Mouse (Mus musculus) lung, adult 2 months (tissue): ENCODE measurements around the gene Erc2. TPM values are rescaled to one million over a fixed set of nuclear protein-coding genes. Genes with fewer than 3 reads are reported as not detected.

ENCODE experiments used
- DNase-seq: peaks from one replicate; pipeline ENCODE4 v3.0.0; 2022
- H3K4me1 ChIP-seq: fragments of 200-500 bp; 2 replicates; pipeline ENCODE4 v1.6.1; 2011; ENCODE audit warnings: low read length; ENCODE audit not compliant: control insufficient read depth, insufficient read depth
- H3K4me3 ChIP-seq: fragments of 200-500 bp; replicated peaks from 2 replicates; pipeline ENCODE3; 2011; ENCODE audit warnings: low read depth, mild to moderate bottlenecking, control low read depth, low read length; ENCODE audit errors: extremely low read depth
- CTCF ChIP-seq: fragments of 200-500 bp; IDR thresholded peaks from 2 replicates; pipeline ENCODE4 v1.5.1; 2011; ENCODE audit warnings: mild to moderate bottlenecking, low read length, control low read depth; ENCODE audit not compliant: insufficient read depth
- POLR2A ChIP-seq: fragments of 200-500 bp; IDR thresholded peaks from 2 replicates; pipeline ENCODE4 v1.6.1; 2011; ENCODE audit warnings: low read depth, mild to moderate bottlenecking, control low read depth, low read length, borderline replicate concordance; ENCODE audit errors: extremely low read depth
- WGBS: fragments of 180-500 bp; shearing (Covaris S2); methylation state at CpG from one replicate; pipeline ENCODE4 v1.1.7; 2018; 5-methylcytosine and 5-hydroxymethylcytosine counted together
- polyA plus RNA-seq: library from polyadenylated mRNA; depleted of rRNA; stranded (reverse); fragments of >200 nt; gene quantifications from 2 replicates; pipeline ENCODE4 v1.2.3, GENCODE M21; 2012

The Erc2 gene
- polyA plus RNA-seq, 1 experiment, result 1.3 TPM

- Histone ChIP-seq H3K4me1 (no peaks in the 10 kb centered on the region), H3K4me3 (no peak overlapping the region)
- 81% methylated on average over 6 of the region's 6 CpGs for WGBS
- no peak for DNase-seq
- TF ChIP-seq CTCF, result no peak
Measured at GRCm38 (mm10) chr14:28278951-28279350, 656.7 kb downstream of the Erc2 start.

- TF ChIP-seq CTCF (no peak), POLR2A (no peak)
- H3K4me1 ChIP-seq, result no peaks in the 10 kb centered on the region
- DNase-seq, result no peak
- no peak overlapping the region for H3K4me3 ChIP-seq
- WGBS, result 54% methylated on average over 1 of the region's 1 CpGs
Measured at GRCm38 (mm10) chr14:28280376-28280775, 658.1 kb downstream of the Erc2 start.

DNA sequence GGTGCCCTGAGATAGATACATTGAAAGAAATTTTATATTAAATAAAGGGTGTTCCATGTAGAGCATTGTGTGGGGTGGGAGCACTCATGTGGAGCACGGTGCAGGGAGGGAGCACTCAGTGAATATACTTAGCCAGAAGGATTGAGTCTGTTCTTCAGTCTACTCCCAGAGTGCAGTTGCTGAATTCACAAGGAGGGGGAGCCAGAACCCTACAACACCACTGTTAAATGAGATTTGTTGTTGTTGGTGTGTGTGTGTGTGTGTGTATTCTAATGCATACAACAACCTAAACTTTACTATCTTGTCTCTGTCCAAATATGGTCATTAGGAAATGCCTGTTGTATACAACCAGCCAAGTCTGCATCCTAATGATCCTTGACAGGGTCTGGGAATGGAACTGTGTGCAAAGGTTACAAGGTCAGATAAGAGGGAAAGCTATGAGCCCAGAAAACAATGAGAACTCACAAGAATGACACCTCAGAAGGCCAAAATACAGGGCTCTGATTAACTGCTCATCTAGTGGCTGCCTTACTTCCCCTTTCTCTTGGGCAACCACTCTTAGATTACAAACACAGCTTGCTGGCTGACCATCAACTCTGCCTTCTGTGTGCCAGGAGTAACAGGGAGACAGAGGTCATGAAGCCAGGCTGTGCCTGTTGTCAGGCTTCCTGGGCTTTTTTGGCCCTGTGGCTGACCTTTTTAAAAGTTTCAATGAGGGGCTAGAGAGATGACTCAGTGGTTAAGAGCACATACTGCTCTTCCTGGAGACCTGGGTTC is 661.3 kb downstream of the Erc2 start:
- 92% methylated on average over 1 of the region's 1 CpGs for WGBS
- peak; percentile 4 for DNase-seq
- H3K4me1 ChIP-seq, result no peaks in the 10 kb centered on the region

DNA sequence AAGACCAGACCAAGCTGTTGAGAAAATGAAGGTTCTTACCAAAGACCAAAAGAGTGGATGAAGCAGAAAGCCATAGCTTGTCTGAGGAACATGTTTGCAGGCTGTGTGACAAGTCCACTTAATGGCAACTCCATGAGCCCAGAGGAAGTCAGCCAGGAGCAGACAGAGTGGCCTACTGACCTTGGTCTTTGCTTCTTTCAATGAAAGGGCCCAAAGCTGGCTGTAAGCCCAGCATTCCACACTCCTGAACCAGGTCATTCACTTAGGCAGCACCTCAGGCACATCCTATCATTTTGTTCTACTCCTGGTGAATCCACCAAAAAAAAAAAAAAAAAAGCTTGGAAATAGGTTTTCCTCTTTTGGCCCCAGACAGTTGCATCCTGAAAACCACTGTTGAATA is 664.3 kb downstream of the Erc2 start:
- Histone ChIP-seq H3K4me3 (no peak overlapping the region), H3K4me1 (no peaks in the 10 kb centered on the region)
- DNase-seq, result no peak
- TF ChIP-seq CTCF, result no peak
- no peak for TF ChIP-seq POLR2A

More for the DNA sequence above, 661.3 kb downstream of the Erc2 start:
- no peak for TF ChIP-seq CTCF
- TF ChIP-seq POLR2A, result no peak
- no peak overlapping the region for H3K4me3 ChIP-seq

GRCm38 (mm10) chr14:28288196-28288595 is 666.0 kb downstream of the Erc2 start:
- no peak overlapping the region for H3K4me3 ChIP-seq
- H3K4me1 ChIP-seq, result no peaks in the 10 kb centered on the region
- WGBS, result 80% methylated on average over 2 of the region's 2 CpGs
- DNase-seq, result no peak
- TF ChIP-seq CTCF (no peak), POLR2A (no peak)

GRCm38 (mm10) chr14:28288926-28289325 is 666.7 kb downstream of the Erc2 start:
- no peak for DNase-seq
- no peak for TF ChIP-seq CTCF
- TF ChIP-seq POLR2A, result no peak
- Histone ChIP-seq H3K4me3 (no peak overlapping the region), H3K4me1 (no peaks in the 10 kb centered on the region)
- 57% methylated on average over 2 of the region's 2 CpGs for WGBS

- TF ChIP-seq CTCF (no peak), POLR2A (no peak)
- WGBS, result 69% methylated on average over 5 of the region's 5 CpGs
- no peak overlapping the region for H3K4me3 ChIP-seq
- H3K4me1 ChIP-seq, result no peaks in the 10 kb centered on the region
- DNase-seq, result no peak
Measured at GRCm38 (mm10) chr14:28293921-28294320, 671.7 kb downstream of the Erc2 start.

GRCm38 (mm10) chr14:28295145-28295544 is 672.9 kb downstream of the Erc2 start:
- Histone ChIP-seq H3K4me1 (no peaks in the 10 kb centered on the region), H3K4me3 (no peak overlapping the region)
- TF ChIP-seq CTCF (no peak), POLR2A (no peak)
- no peak for DNase-seq
- whole genome bisulfite sequencing, result 37% methylated on average over 4 of the region's 4 CpGs

GRCm38 (mm10) chr14:28300095-28300494 is 677.9 kb downstream of the Erc2 start:
- no peak overlapping the region for H3K4me3 ChIP-seq
- TF ChIP-seq CTCF (no peak), POLR2A (no peak)
- no peak for DNase-seq
- H3K4me1 ChIP-seq, result no peaks in the 10 kb centered on the region
- 34% methylated on average over 6 of the region's 6 CpGs for WGBS

- TF ChIP-seq CTCF, result 0 out of 2 replicates have a peak, but pooled peaks have one; percentile 0
- no peak for TF ChIP-seq POLR2A
- WGBS, result 60% methylated on average over 5 of the region's 5 CpGs
- no peak overlapping the region for H3K4me3 ChIP-seq
- no peak for DNase-seq
- H3K4me1 ChIP-seq, result no peaks in the 10 kb centered on the region
Measured at GRCm38 (mm10) chr14:28301251-28301650, 679.0 kb downstream of the Erc2 start.

- H3K4me1 ChIP-seq, result no peaks in the 10 kb centered on the region
- H3K4me3 ChIP-seq, result no peak overlapping the region
- 66% methylated on average over 5 of the region's 5 CpGs for WGBS
- TF ChIP-seq POLR2A, result no peak
- DNase-seq, result no peak
Measured at GRCm38 (mm10) chr14:28304131-28304530, 681.9 kb downstream of the Erc2 start.
